Mouse (Mus musculus): ENCODE results near the gene Smtnl2. TPM values are rescaled to one million over a fixed set of nuclear protein-coding genes. Genes with fewer than 3 reads are reported as not detected.

The Smtnl2 gene
- polyA plus RNA-seq, 1 experiment from 2014 or later: 2.9 TPM

GRCm38 (mm10) chr11:72408451-72409170, 2.9 kb downstream of the Smtnl2 start:
- no peak overlapping the region for H3K9ac ChIP-seq (replicated peaks; ENCODE audit: low read length)
- H3K4me2 ChIP-seq (ENCODE audit: low read length): no peak overlapping the region
- no peak for ATAC-seq (ENCODE audit: low FRiP score, low TSS enrichment)
- H3K4me3 ChIP-seq (replicated peaks; ENCODE audit: low read depth, low read length): no peak overlapping the region
- H3K27me3 ChIP-seq (ENCODE audit: control insufficient read depth, insufficient read depth, low read length): peaks cover 10% of the 10 kb centered on the region; the same call in 1 of the 2 replicates
- no peaks in the 10 kb centered on the region for H3K36me3 ChIP-seq (ENCODE audit: control insufficient read depth, insufficient read depth, low read length)
- WGBS: 64% methylated on average over 9 of the region's 9 CpGs
- no peaks in the 10 kb centered on the region for H3K9me3 ChIP-seq (ENCODE audit: control insufficient read depth, low read length)
- no peak for DNase-seq
- H3K27ac ChIP-seq (replicated peaks; ENCODE audit: low read depth, low read length): no peak overlapping the region
- H3K4me1 ChIP-seq (ENCODE audit: control insufficient read depth, insufficient read depth, low read length): peaks cover 13% of the 10 kb centered on the region

- H3K9ac ChIP-seq (replicated peaks; ENCODE audit: low read length): no peak overlapping the region
- H3K4me1 ChIP-seq (ENCODE audit: control insufficient read depth, insufficient read depth, low read length): peaks cover 13% of the 10 kb centered on the region
- H3K27me3 ChIP-seq (ENCODE audit: control insufficient read depth, insufficient read depth, low read length): peaks cover 10% of the 10 kb centered on the region; the same call in 1 of the 2 replicates
- no peak overlapping the region for H3K4me3 ChIP-seq (replicated peaks; ENCODE audit: low read depth, low read length)
- H3K9me3 ChIP-seq (ENCODE audit: control insufficient read depth, low read length): no peaks in the 10 kb centered on the region
- no peak for ATAC-seq (ENCODE audit: low FRiP score, low TSS enrichment)
- WGBS: 21% methylated on average over 7 of the region's 7 CpGs
- no peak overlapping the region for H3K4me2 ChIP-seq (ENCODE audit: low read length)
- no peak for DNase-seq
- no peaks in the 10 kb centered on the region for H3K36me3 ChIP-seq (ENCODE audit: control insufficient read depth, insufficient read depth, low read length)
- H3K27ac ChIP-seq (replicated peaks; ENCODE audit: low read depth, low read length): no peak overlapping the region
Measured at GRCm38 (mm10) chr11:72407574-72407973, 3.9 kb downstream of the Smtnl2 start.

- Histone ChIP-seq H3K9ac (replicated peaks; ENCODE audit: low read length) (no peak overlapping the region), H3K36me3 (ENCODE audit: control insufficient read depth, insufficient read depth, low read length) (no peaks in the 10 kb centered on the region), H3K27ac (replicated peaks; ENCODE audit: low read depth, low read length) (no peak overlapping the region), H3K4me3 (replicated peaks; ENCODE audit: low read depth, low read length) (no peak overlapping the region), H3K4me1 (ENCODE audit: control insufficient read depth, insufficient read depth, low read length) (peaks cover 13% of the 10 kb centered on the region), H3K4me2 (ENCODE audit: low read length) (no peak overlapping the region), H3K9me3 (ENCODE audit: control insufficient read depth, low read length) (no peaks in the 10 kb centered on the region), H3K27me3 (ENCODE audit: control insufficient read depth, insufficient read depth, low read length) (peaks cover 9% of the 10 kb centered on the region; the same call in 1 of the 2 replicates)
- DNase-seq: no peak
- WGBS: 9% methylated on average over 3 of the region's 3 CpGs
- no peak for ATAC-seq (ENCODE audit: low FRiP score, low TSS enrichment)
Measured at GRCm38 (mm10) chr11:72407081-72407480, 4.4 kb downstream of the Smtnl2 start.

- H3K9ac ChIP-seq (replicated peaks; ENCODE audit: low read length): no peak overlapping the region
- H3K4me2 ChIP-seq (ENCODE audit: low read length): no peak overlapping the region
- 61% methylated on average over 8 of the region's 8 CpGs for WGBS
- DNase-seq (no peak), ATAC-seq (ENCODE audit: low FRiP score, low TSS enrichment) (no peak)
- no peaks in the 10 kb centered on the region for H3K36me3 ChIP-seq (ENCODE audit: control insufficient read depth, insufficient read depth, low read length)
- peaks cover under 1% of the 10 kb centered on the region; the same call in 1 of the 2 replicates for H3K27me3 ChIP-seq (ENCODE audit: control insufficient read depth, insufficient read depth, low read length)
- no peak overlapping the region for H3K4me3 ChIP-seq (replicated peaks; ENCODE audit: low read depth, low read length)
- H3K9me3 ChIP-seq (ENCODE audit: control insufficient read depth, low read length): no peaks in the 10 kb centered on the region
- peaks cover 7% of the 10 kb centered on the region; the same call in 1 of the 2 replicates for H3K4me1 ChIP-seq (ENCODE audit: control insufficient read depth, insufficient read depth, low read length)
- no peak overlapping the region for H3K27ac ChIP-seq (replicated peaks; ENCODE audit: low read depth, low read length)
Measured at GRCm38 (mm10) chr11:72406079-72406675, 5.3 kb downstream of the Smtnl2 start.

- 67% methylated on average over 4 of the region's 4 CpGs for WGBS
- Histone ChIP-seq H3K4me3 (replicated peaks; ENCODE audit: low read depth, low read length) (no peak overlapping the region), H3K9me3 (ENCODE audit: control insufficient read depth, low read length) (no peaks in the 10 kb centered on the region), H3K9ac (replicated peaks; ENCODE audit: low read length) (no peak overlapping the region), H3K4me2 (ENCODE audit: low read length) (no peak overlapping the region), H3K27ac (replicated peaks; ENCODE audit: low read depth, low read length) (no peak overlapping the region), H3K4me1 (ENCODE audit: control insufficient read depth, insufficient read depth, low read length) (peaks cover 1% of the 10 kb centered on the region; the same call in 1 of the 2 replicates), H3K36me3 (ENCODE audit: control insufficient read depth, insufficient read depth, low read length) (no peaks in the 10 kb centered on the region), H3K27me3 (ENCODE audit: control insufficient read depth, insufficient read depth, low read length) (no peaks in the 10 kb centered on the region; the same call in 1 of the 2 replicates)
- ATAC-seq (ENCODE audit: low FRiP score, low TSS enrichment) (no peak), DNase-seq (no peak)
Measured at GRCm38 (mm10) chr11:72405532-72405931, 6.0 kb downstream of the Smtnl2 start.

- Histone ChIP-seq H3K27me3 (ENCODE audit: control insufficient read depth, insufficient read depth, low read length) (no peaks in the 10 kb centered on the region), H3K9ac (replicated peaks; ENCODE audit: low read length) (no peak overlapping the region), H3K4me1 (ENCODE audit: control insufficient read depth, insufficient read depth, low read length) (no peaks in the 10 kb centered on the region), H3K9me3 (ENCODE audit: control insufficient read depth, low read length) (no peaks in the 10 kb centered on the region), H3K4me2 (ENCODE audit: low read length) (no peak overlapping the region), H3K4me3 (replicated peaks; ENCODE audit: low read depth, low read length) (no peak overlapping the region), H3K27ac (replicated peaks; ENCODE audit: low read depth, low read length) (no peak overlapping the region), H3K36me3 (ENCODE audit: control insufficient read depth, insufficient read depth, low read length) (no peaks in the 10 kb centered on the region)
- 94% methylated on average over 12 of the region's 12 CpGs for WGBS
- ATAC-seq (ENCODE audit: low FRiP score, low TSS enrichment) (no peak), DNase-seq (no peak)
Measured at GRCm38 (mm10) chr11:72402969-72403368, 8.5 kb downstream of the Smtnl2 start.

- Histone ChIP-seq H3K27ac (replicated peaks; ENCODE audit: low read depth, low read length) (no peak overlapping the region), H3K4me2 (ENCODE audit: low read length) (no peak overlapping the region), H3K4me1 (ENCODE audit: control insufficient read depth, insufficient read depth, low read length) (no peaks in the 10 kb centered on the region), H3K27me3 (ENCODE audit: control insufficient read depth, insufficient read depth, low read length) (no peaks in the 10 kb centered on the region), H3K36me3 (ENCODE audit: control insufficient read depth, insufficient read depth, low read length) (no peaks in the 10 kb centered on the region), H3K9me3 (ENCODE audit: control insufficient read depth, low read length) (no peaks in the 10 kb centered on the region), H3K4me3 (replicated peaks; ENCODE audit: low read depth, low read length) (no peak overlapping the region), H3K9ac (replicated peaks; ENCODE audit: low read length) (no peak overlapping the region)
- no peak for DNase-seq
- WGBS: 85% methylated on average over 5 of the region's 5 CpGs
- ATAC-seq (ENCODE audit: low FRiP score, low TSS enrichment): no peak
Measured at GRCm38 (mm10) chr11:72402017-72402416, 9.5 kb downstream of the Smtnl2 start.

GRCm38 (mm10) chr11:72401068-72401467, 10.4 kb downstream of the Smtnl2 start:
- no peak for DNase-seq

More at GRCm38 (mm10) chr11:72401068-72401467, 10.4 kb downstream of the Smtnl2 start:
- Histone ChIP-seq H3K27ac (replicated peaks; ENCODE audit: low read depth, low read length) (no peak overlapping the region), H3K4me3 (replicated peaks; ENCODE audit: low read depth, low read length) (no peak overlapping the region), H3K4me1 (ENCODE audit: control insufficient read depth, insufficient read depth, low read length) (no peaks in the 10 kb centered on the region), H3K9me3 (ENCODE audit: control insufficient read depth, low read length) (no peaks in the 10 kb centered on the region), H3K4me2 (ENCODE audit: low read length) (no peak overlapping the region), H3K27me3 (ENCODE audit: control insufficient read depth, insufficient read depth, low read length) (no peaks in the 10 kb centered on the region), H3K36me3 (ENCODE audit: control insufficient read depth, insufficient read depth, low read length) (no peaks in the 10 kb centered on the region), H3K9ac (replicated peaks; ENCODE audit: low read length) (no peak overlapping the region)
- WGBS: 91% methylated on average over 12 of the region's 12 CpGs
- ATAC-seq (ENCODE audit: low FRiP score, low TSS enrichment): no peak
